Mouse (Mus musculus) liver, embryonic 11.5 days (tissue): Measurements from ENCODE around the gene U2af2. TPM values are rescaled to one million over a fixed set of nuclear protein-coding genes. Genes with fewer than 3 reads are reported as not detected.

ENCODE experiments used
- ATAC-seq: fragments of 200-750 bp; cut with Nextera tagmentation; replicated peaks from 2 replicates; pipeline ENCODE4 v1.8.0; 2017; ENCODE audit warnings: moderate number of reproducible peaks, mild to moderate bottlenecking, moderate TSS enrichment, moderate library complexity; ENCODE audit not compliant: low FRiP score
- DNase-seq: peaks from one replicate; pipeline ENCODE4 v3.0.0-alpha.2; 2017; ENCODE audit warnings: low spot score
- H3K27ac ChIP-seq: fragments of 300-500 bp; sonication (generic); 2 replicates; pipeline ENCODE4 v1.5.1; 2014; ENCODE audit warnings: mild to moderate bottlenecking, low read depth, low read length, control low read depth
- H3K27me3 ChIP-seq: fragments of 300-500 bp; sonication (generic); replicated peaks from 2 replicates; pipeline ENCODE4 v1.6.1; 2014; ENCODE audit warnings: low read length, mixed read lengths; ENCODE audit not compliant: control insufficient read depth, insufficient read depth
- H3K36me3 ChIP-seq: fragments of 300-500 bp; sonication (generic); 2 replicates; pipeline ENCODE4 v1.6.1; 2014; ENCODE audit warnings: mild to moderate bottlenecking, low read length, moderate library complexity, mixed read lengths; ENCODE audit not compliant: control insufficient read depth, insufficient read depth
- H3K4me1 ChIP-seq: fragments of 300-500 bp; sonication (generic); replicated peaks from 2 replicates; pipeline ENCODE4 v1.6.1; 2014; ENCODE audit warnings: low read length, mixed read lengths; ENCODE audit not compliant: control insufficient read depth, insufficient read depth
- H3K4me2 ChIP-seq: fragments of 300-500 bp; sonication (generic); 2 replicates; pipeline ENCODE4 v1.6.1; 2014; ENCODE audit warnings: mild to moderate bottlenecking, control low read depth, moderate library complexity
- H3K4me3 ChIP-seq: fragments of 300-500 bp; sonication (generic); 2 replicates; pipeline ENCODE4 v1.5.1; 2014; ENCODE audit warnings: low read depth, low read length, control low read depth
- H3K9ac ChIP-seq: fragments of 300-500 bp; sonication (generic); 2 replicates; pipeline ENCODE4 v1.6.1; 2014; ENCODE audit warnings: low read depth, low read length, control low read depth
- H3K9me3 ChIP-seq: fragments of 300-500 bp; sonication (generic); 2 replicates; pipeline ENCODE4 v1.6.1; 2016; ENCODE audit warnings: low read length, inconsistent platforms, mixed read lengths; ENCODE audit not compliant: control insufficient read depth
- WGBS: fragments of 180-500 bp; shearing (Covaris S2); extraction: QIAGEN DNeasy Blood & Tissue Kit; methylation state at CpG from one replicate; pipeline ENCODE4 v1.1.7; 2014; 5-methylcytosine and 5-hydroxymethylcytosine counted together
- polyA plus RNA-seq: library from polyadenylated mRNA; unstranded; fragments of >200 nt; fragmentation: Nextera tagmentation; extraction: Ambion mirVana; gene quantifications from 2 replicates; pipeline ENCODE4 v1.2.1, GENCODE M21; 2014

U2af2 gene
- polyA plus RNA-seq = 169 TPM in 2 replicates

DNA sequence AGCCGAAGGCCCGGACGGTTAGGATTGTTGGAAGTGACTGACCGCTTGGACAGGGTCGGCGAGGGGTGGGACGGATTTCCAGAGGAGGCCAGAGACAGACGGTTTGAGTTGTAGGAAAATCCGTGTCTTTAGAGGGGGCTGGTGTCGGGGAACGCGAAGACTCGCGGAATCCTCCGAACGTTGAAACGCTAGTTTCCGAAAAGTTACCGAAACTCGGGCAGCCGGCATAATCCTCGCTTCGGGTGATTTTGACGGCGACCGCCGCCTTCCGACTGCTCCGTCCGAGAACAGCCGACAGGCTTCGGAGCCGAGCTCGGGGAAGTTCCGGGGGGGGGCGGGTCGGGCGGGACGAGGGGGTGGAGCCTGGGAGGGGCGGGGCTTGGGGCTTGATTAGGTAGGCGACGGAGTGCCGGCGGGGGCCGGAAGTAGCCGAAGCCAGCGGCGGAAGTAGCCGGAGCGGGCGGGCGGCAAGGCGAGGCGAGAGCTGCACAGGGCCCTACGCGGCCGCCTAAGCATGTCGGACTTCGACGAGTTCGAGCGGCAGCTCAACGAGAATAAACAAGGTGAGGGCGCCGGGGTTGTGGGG, at the start of gene U2af2:
TSS of gene U2af2 (plus strand) at position 370 of the 586 bp plus-strand sequence.
- Histone ChIP-seq H3K27ac (peak within 1 kb of the TSS; percentile 98), H3K9ac (peak within 1 kb of the TSS; percentile 98), H3K4me1 (peaks cover 36% of the 10 kb centered on the region), H3K36me3 (peaks cover 12% of the 10 kb centered on the region), H3K4me3 (peak within 1 kb of the TSS; percentile 80), H3K9me3 (no peaks in the 10 kb centered on the region), H3K27me3 (peaks cover 22% of the 10 kb centered on the region), H3K4me2 (peak within 1 kb of the TSS; percentile 100)
- WGBS = under 1% methylated on average over 59 of the region's 65 CpGs
- ATAC-seq = peak; percentile 79
- DNase-seq = peak; percentile 92

DNA sequence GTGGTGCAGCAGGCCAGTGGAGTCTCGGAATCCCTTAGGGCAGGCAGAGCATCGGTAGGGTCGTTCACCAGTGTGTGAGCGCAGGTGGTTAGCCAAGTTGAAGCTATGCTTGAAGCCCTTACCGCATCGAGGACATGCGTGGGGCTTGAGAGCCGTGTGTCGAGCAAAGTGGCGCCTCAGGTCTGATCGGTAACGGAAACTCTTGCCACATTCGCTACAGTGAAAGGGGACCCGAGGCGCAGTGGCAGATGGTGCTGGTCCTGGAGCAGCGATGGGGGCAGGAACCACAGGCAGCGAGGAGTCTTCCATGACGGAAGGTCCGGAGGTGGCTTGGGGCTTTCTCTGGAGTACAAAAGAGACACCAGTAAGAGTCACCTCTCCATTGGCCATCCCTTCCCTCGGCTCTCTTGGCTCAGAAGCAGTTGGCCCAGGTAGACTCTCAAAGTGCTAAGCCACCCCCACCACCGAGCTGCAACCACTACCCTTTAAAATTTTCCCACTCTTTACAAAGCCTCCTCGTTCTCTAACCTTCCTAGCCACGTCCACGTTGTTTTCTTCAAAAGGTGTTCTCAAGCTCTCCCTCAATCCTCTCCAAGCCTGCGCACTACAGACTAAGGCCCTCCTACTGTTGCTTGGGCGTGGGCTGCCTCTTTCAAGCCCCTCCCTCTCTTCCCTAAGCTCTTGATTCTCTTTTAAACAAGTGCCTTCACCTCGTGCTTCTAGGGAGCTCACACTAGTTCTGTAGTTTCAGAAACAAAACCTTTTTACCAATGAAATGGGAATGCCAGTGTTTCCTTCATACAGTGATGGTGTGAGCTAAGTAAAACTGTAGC, 49.0 kb upstream of the U2af2 start:
- no peak for ATAC-seq
- peak overlapping the region; percentile 35; the same call in 1 of the 2 replicates for H3K9ac ChIP-seq
- peaks cover 56% of the 10 kb centered on the region for H3K36me3 ChIP-seq
- H3K27ac ChIP-seq = peak overlapping the region; percentile 28; the same call in 1 of the 2 replicates
- DNase-seq = no peak
- WGBS = 85% methylated on average over 27 of the region's 27 CpGs
- peaks cover 2% of the 10 kb centered on the region; the same call in 1 of the 2 replicates for H3K9me3 ChIP-seq
- peak overlapping the region; percentile 90 for H3K4me2 ChIP-seq
- H3K27me3 ChIP-seq = no peaks in the 10 kb centered on the region
- H3K4me3 ChIP-seq = peak overlapping the region; percentile 75
- H3K4me1 ChIP-seq = peaks cover 13% of the 10 kb centered on the region

DNA sequence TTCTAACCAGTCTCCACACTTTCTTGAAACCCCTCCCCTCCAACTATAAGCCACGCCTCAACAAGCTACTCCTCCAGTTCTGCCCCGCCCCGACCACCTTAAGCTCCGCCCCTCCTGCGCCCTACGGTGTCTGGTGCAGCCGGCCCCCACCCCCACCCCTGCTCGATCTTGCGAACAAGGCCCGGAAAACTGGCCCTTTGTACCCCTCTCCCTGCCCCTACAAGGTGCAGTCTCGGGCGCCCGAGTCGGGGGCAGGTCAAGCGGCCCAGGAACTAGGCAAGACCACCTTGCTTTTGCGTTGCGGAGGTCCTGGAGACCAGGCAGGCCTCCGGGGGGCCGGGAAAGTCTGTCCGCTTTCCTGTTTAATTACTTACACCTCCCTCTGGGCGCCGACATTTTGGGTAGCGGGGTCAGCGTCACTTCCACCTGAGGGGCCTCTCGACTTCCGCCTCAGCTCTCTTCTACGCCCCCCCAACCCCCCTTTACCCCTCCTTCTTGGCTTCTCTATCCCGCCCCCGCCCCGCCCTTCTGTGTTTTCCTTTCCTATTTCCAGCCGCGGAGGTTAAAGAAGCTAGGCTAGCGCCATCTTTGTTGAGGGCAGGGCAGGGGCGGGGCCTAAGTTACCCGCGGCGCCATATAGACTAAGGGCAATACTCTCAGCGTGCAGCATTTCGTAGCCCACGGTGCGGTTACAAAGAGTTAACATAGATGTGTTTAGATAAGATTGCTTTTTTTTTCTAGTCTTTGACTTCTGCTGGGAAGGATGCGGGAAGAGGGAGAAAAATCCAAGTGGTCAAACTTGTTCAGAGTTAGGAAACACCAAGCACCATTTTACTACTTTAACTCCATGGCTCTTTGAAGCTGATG, 47.5 kb upstream of the U2af2 start, which contains the start of the genes Zfp524 and Fiz1:
TSS of gene Zfp524 (plus strand) at position 165 of the 867 bp plus-strand sequence.
TSS of gene Fiz1 (minus strand) at position 447 of the 867 bp plus-strand sequence.
- H3K36me3 ChIP-seq = peaks cover 40% of the 10 kb centered on the region
- ATAC-seq = peak; percentile 79
- under 1% methylated on average over 42 of the region's 42 CpGs for WGBS

DNA sequence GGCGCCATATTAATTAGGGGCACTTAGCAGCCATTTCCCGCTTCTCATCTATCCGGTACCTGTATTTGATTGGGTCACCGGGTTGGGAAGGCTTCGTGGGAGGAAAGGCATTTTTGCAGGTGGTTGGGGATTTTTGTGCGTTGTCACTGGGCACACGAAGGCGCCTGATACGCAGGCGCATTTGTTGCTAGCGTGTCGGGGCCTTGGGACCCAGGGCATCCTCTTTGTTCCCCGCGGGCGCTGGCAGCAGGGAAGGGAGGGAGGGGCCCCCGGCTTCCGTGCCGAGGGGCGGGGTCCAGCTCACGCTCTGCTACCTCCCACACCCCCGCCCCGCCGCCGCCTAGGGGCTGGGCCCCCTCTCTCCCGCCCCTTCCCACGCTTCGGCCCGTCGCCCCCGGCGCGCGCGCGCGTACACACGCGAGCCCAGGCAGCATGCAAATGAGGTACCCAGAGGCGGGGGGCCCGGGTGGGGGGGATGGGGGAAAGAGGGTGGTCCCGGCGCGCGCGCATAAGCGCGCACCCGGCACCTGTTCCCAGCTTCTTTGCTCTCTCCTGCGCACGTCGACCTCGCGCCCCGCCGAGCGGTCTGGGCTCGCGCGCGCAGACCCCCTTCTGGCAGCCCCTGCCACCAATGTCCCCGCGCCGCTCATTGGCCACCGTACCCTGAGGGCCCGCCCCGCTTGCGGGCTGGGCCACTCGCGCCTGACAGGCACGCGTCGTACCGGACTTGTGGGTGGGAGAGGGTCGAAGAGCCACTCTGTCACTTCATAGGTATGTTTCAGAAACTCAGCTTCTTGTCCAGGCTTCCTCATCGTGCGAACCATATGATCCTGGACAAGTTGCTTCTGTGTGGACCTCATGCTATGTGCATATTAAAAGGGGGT, 46.6 kb upstream of the U2af2 start, which contains the start of gene Gm44973:
TSS of gene Gm44973 (plus strand) at position 379 of the 884 bp plus-strand sequence.
- ATAC-seq (peak; percentile 77), DNase-seq (peak; percentile 97)
- H3K27ac ChIP-seq = peak within 1 kb of the TSS; percentile 99
- H3K4me2 ChIP-seq = peak within 1 kb of the TSS; percentile 90
- under 1% methylated on average over 63 of the region's 76 CpGs for WGBS
- no peaks in the 10 kb centered on the region for H3K27me3 ChIP-seq
- H3K4me3 ChIP-seq = peak within 1 kb of the TSS; percentile 75
- peak within 1 kb of the TSS; percentile 93 for H3K9ac ChIP-seq
- H3K9me3 ChIP-seq = no peaks in the 10 kb centered on the region
- H3K4me1 ChIP-seq = peaks cover 19% of the 10 kb centered on the region
- H3K36me3 ChIP-seq = peaks cover 32% of the 10 kb centered on the region

More for the DNA sequence above, 47.5 kb upstream of the U2af2 start, which contains the start of the genes Zfp524 and Fiz1:
- Histone ChIP-seq H3K9ac (peak within 1 kb of the TSS; percentile 93), H3K4me3 (peak within 1 kb of the TSS; percentile 75), H3K27ac (peak within 1 kb of the TSS; percentile 99), H3K4me2 (peak within 1 kb of the TSS; percentile 90), H3K9me3 (no peaks in the 10 kb centered on the region), H3K4me1 (peaks cover 17% of the 10 kb centered on the region), H3K27me3 (no peaks in the 10 kb centered on the region)
- peak; percentile 94 for DNase-seq

DNA sequence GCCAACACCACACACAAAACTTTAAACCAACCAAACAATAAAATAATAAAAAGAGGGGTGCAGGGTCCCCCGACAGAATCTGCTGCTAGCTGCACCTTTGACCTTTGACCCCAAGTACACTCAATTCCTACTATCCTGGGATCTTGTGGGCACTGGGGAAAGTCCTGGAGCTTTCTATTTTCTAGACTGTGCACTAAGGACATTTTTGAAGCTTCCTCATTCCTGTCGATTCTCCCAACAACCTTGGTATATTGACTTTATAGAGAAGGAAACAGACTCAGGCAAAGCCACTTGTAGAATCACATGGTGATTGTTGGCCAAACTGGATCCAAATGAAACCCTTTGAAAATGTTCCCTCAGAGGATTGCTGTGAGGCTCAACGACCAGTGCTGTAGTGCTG, 45.9 kb upstream of the U2af2 start:
- Histone ChIP-seq H3K36me3 (peaks cover 26% of the 10 kb centered on the region), H3K4me2 (peak overlapping the region; percentile 90)
- 53% methylated on average over 3 of the region's 3 CpGs for WGBS

DNA sequence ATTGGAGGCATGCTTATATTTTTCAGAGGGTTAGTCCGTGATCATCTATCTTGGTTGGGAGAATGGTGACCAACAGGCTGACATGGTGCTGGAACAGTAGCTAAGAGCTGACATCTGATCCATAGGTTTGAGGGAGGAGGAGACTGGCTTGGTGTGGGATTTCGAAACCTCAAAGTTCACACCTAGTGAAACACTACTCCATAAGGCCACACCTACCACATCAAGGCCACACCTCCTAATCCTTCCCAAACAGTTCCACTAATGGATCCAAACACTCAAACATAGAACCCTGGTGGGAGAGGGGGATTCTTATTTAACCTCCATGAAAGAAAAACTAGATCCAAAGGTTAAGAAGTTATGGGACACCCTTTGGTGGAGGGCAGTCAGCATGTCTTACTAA, 45.0 kb upstream of the U2af2 start:
- ATAC-seq (no peak), DNase-seq (no peak)
- Histone ChIP-seq H3K4me3 (no peak overlapping the region), H3K4me2 (no peak overlapping the region), H3K4me1 (peaks cover 25% of the 10 kb centered on the region), H3K27ac (no peak overlapping the region), H3K9ac (no peak overlapping the region), H3K27me3 (no peaks in the 10 kb centered on the region), H3K36me3 (peaks cover 17% of the 10 kb centered on the region), H3K9me3 (no peaks in the 10 kb centered on the region)
- 94% methylated on average over 2 of the region's 2 CpGs for WGBS

More for the DNA sequence above, 45.9 kb upstream of the U2af2 start:
- H3K4me3 ChIP-seq = peak overlapping the region; percentile 75
- H3K4me1 ChIP-seq = peaks cover 21% of the 10 kb centered on the region
- H3K27me3 ChIP-seq = no peaks in the 10 kb centered on the region
- H3K9me3 ChIP-seq = no peaks in the 10 kb centered on the region
- ATAC-seq (no peak), DNase-seq (no peak)
- peak overlapping the region; percentile 93 for H3K9ac ChIP-seq
- H3K27ac ChIP-seq = peak overlapping the region; percentile 99

DNA sequence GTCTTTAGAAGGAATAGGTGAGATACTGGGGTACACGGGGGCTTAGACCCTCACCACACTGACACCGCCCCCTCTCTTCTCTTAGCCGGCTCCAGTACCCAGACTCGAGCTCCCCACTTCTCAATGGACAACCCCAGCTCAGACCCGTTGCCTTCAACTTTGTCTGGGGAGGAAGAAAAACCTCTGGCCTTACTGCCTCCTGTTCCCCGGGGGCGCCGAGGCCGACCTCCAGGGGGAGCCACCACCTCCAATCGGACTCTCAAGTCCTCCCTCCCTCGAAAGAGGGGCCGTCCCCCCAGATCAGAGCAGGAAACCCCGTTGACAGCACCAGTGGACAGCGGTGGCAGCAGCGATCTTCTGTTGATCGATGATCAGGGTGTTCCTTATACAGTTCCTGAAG, 44.6 kb upstream of the U2af2 start:
- Histone ChIP-seq H3K9ac (no peak overlapping the region), H3K27me3 (no peaks in the 10 kb centered on the region)

More for the DNA sequence above, 44.6 kb upstream of the U2af2 start:
- Histone ChIP-seq H3K4me3 (no peak overlapping the region), H3K4me1 (peaks cover 25% of the 10 kb centered on the region), H3K36me3 (peaks cover 16% of the 10 kb centered on the region), H3K4me2 (no peak overlapping the region), H3K9me3 (no peaks in the 10 kb centered on the region), H3K27ac (no peak overlapping the region)
- ATAC-seq = no peak
- WGBS = 91% methylated on average over 16 of the region's 16 CpGs
- no peak for DNase-seq
